Mouse (Mus musculus) MEL (cell line): Measurements from ENCODE around the gene Psme3. TPM values are rescaled to one million over a fixed set of nuclear protein-coding genes. Genes with fewer than 3 reads are reported as not detected.

Experiments used
- DNase-seq: peaks from one replicate; pipeline ENCODE4 v3.0.0; 2011; ENCODE audit warnings: low read depth, low spot score
- H3K27ac ChIP-seq: 2 replicates; pipeline ENCODE4 v1.5.1; 2012; ENCODE audit warnings: low read depth, mild to moderate bottlenecking, control low read depth, low read length, moderate library complexity; ENCODE audit not compliant: control insufficient read depth
- H3K27me3 ChIP-seq, 2 experiments: fragments of 150-350 bp in 1 of 2; sonication (generic) in 1 of 2; 2 replicates each; pipeline ENCODE4 v1.6.1; 2012; ENCODE audit warnings: low read length in 2 of 2, mild to moderate bottlenecking in 2 of 2, improper control_type of control experiment in 1 of 2, moderate library complexity in 1 of 2; ENCODE audit not compliant: insufficient read depth in 2 of 2, control insufficient read depth in 1 of 2
- H3K36me3 ChIP-seq, 2 experiments: 2 replicates each; pipeline ENCODE4 v1.6.1; 2012 to 2014; ENCODE audit warnings: low read length in 2 of 2, improper control_type of control experiment in 1 of 2, inconsistent platforms in 1 of 2, mild to moderate bottlenecking in 1 of 2; ENCODE audit not compliant: insufficient read depth in 2 of 2, control insufficient read depth in 1 of 2
- H3K4me1 ChIP-seq, 2 experiments: fragments of 150-350 bp in 1 of 2; sonication (generic) in 1 of 2; 2 replicates each; pipeline ENCODE4 v1.6.1; 2012; ENCODE audit warnings: low read length in 2 of 2, improper control_type of control experiment in 1 of 2, mild to moderate bottlenecking in 1 of 2; ENCODE audit not compliant: insufficient read depth in 2 of 2, control insufficient read depth in 1 of 2
- H3K4me3 ChIP-seq, 2 experiments: fragments of 150-350 bp in 1 of 2; sonication (generic) in 1 of 2; 2 replicates each; pipeline ENCODE4 v1.5.1; 2012; ENCODE audit warnings: low read depth in 2 of 2, low read length in 2 of 2, mild to moderate bottlenecking in 2 of 2, moderate library complexity in 2 of 2, control low read depth in 1 of 2, improper control_type of control experiment in 1 of 2; ENCODE audit not compliant: control insufficient read depth in 1 of 2, insufficient read depth in 1 of 2
- H3K79me2 ChIP-seq: 2 replicates; pipeline ENCODE4 v1.6.1; 2012; ENCODE audit warnings: mild to moderate bottlenecking, low read length, moderate library complexity; ENCODE audit not compliant: control insufficient read depth, poor library complexity, insufficient read depth
- H3K9ac ChIP-seq: 2 replicates; pipeline ENCODE4 v1.6.1; 2012; ENCODE audit warnings: low read depth, mild to moderate bottlenecking, control low read depth, low read length, moderate library complexity; ENCODE audit not compliant: control insufficient read depth, poor library complexity, severe bottlenecking
- H3K9me3 ChIP-seq: fragments of 150-350 bp; sonication (generic); replicated peaks from 2 replicates; pipeline ENCODE4 v1.6.1; 2012; ENCODE audit warnings: mild to moderate bottlenecking, low read length, improper control_type of control experiment, moderate library complexity; ENCODE audit not compliant: insufficient read depth
- BHLHE40 ChIP-seq: IDR thresholded peaks from 2 replicates; pipeline ENCODE4 v1.6.1; 2012; ENCODE audit warnings: low read depth, mild to moderate bottlenecking, inconsistent platforms, low read length, improper control_type of control experiment, borderline replicate concordance
- CTCF ChIP-seq, 3 experiments: IDR thresholded peaks in 2 of 3; conservative IDR thresholded peaks in 1 of 3; 2 replicates each; pipeline ENCODE4 v1.5.1; 2011 to 2012; ENCODE audit warnings: low read length in 3 of 3, low read depth in 2 of 3, mild to moderate bottlenecking in 2 of 3, improper control_type of control experiment in 1 of 3, inconsistent platforms in 1 of 3, mixed read lengths in 1 of 3, moderate library complexity in 1 of 3; ENCODE audit not compliant: control insufficient read depth in 1 of 3, insufficient read depth in 1 of 3, poor library complexity in 1 of 3, severe bottlenecking in 1 of 3
- E2F4 ChIP-seq: IDR thresholded peaks from 2 replicates; pipeline ENCODE4 v1.6.1; 2011; ENCODE audit warnings: low read depth, low read length, improper control_type of control experiment, borderline replicate concordance
- ELF1 ChIP-seq: IDR thresholded peaks from 2 replicates; pipeline ENCODE4 v1.6.1; 2014; ENCODE audit warnings: low read depth, mild to moderate bottlenecking, inconsistent platforms, low read length, improper control_type of control experiment, moderate library complexity
- JUND ChIP-seq: IDR thresholded peaks from 2 replicates; pipeline ENCODE4 v1.6.1; 2011; ENCODE audit warnings: low read depth, mild to moderate bottlenecking, improper control_type of control experiment, low read length
- KAT2A ChIP-seq: conservative IDR thresholded peaks from 2 replicates; pipeline ENCODE4 v1.6.1; 2012; ENCODE audit warnings: low read depth, low read length, improper control_type of control experiment, inconsistent platforms
- MAX ChIP-seq: IDR thresholded peaks from 2 replicates; pipeline ENCODE4 v1.6.1; 2011; ENCODE audit warnings: low read length, improper control_type of control experiment
- MAZ ChIP-seq: IDR thresholded peaks from 2 replicates; pipeline ENCODE4 v1.6.1; 2012; ENCODE audit warnings: low read depth, mild to moderate bottlenecking, inconsistent platforms, low read length, improper control_type of control experiment
- MEF2A ChIP-seq: IDR thresholded peaks from 2 replicates; pipeline ENCODE4 v1.6.1; 2014; ENCODE audit warnings: low read depth, mild to moderate bottlenecking, inconsistent platforms, low read length, improper control_type of control experiment; ENCODE audit not compliant: poor library complexity, insufficient replicate concordance, severe bottlenecking; ENCODE audit errors: extremely low read depth
- NRF1 ChIP-seq: IDR thresholded peaks from 2 replicates; pipeline ENCODE4 v1.6.1; 2014; ENCODE audit warnings: low read depth, mild to moderate bottlenecking, inconsistent platforms, low read length, improper control_type of control experiment, moderate library complexity; ENCODE audit not compliant: poor library complexity, insufficient read depth, severe bottlenecking
- RAD21 ChIP-seq: IDR thresholded peaks from 2 replicates; pipeline ENCODE4 v1.6.1; 2011; ENCODE audit warnings: mild to moderate bottlenecking, low read depth, low read length, improper control_type of control experiment
- RCOR1 ChIP-seq: IDR thresholded peaks from 2 replicates; pipeline ENCODE4 v1.6.1; 2012; ENCODE audit warnings: low read depth, mild to moderate bottlenecking, inconsistent platforms, low read length, improper control_type of control experiment
- SIN3A ChIP-seq: IDR thresholded peaks from 2 replicates; pipeline ENCODE4 v1.6.1; 2012; ENCODE audit warnings: low read length, improper control_type of control experiment, inconsistent platforms
- SMC3 ChIP-seq: IDR thresholded peaks from 2 replicates; pipeline ENCODE4 v1.6.1; 2011; ENCODE audit warnings: low read depth, low read length, improper control_type of control experiment
- TAL1 ChIP-seq: IDR thresholded peaks from 2 replicates; pipeline ENCODE4 v1.6.1; 2012; ENCODE audit warnings: mild to moderate bottlenecking, inconsistent platforms, low read length, moderate library complexity, mixed read lengths
- USF1 ChIP-seq: IDR thresholded peaks from 2 replicates; pipeline ENCODE4 v1.6.1; 2014; ENCODE audit warnings: low read depth, mild to moderate bottlenecking, inconsistent platforms, low read length, improper control_type of control experiment, moderate library complexity
- USF2 ChIP-seq, 2 experiments: IDR thresholded peaks; 2 replicates each; pipeline ENCODE4 v1.6.1; 2011 to 2012; ENCODE audit warnings: improper control_type of control experiment in 2 of 2, low read length in 2 of 2, borderline replicate concordance in 1 of 2, inconsistent platforms in 1 of 2, low read depth in 1 of 2, mild to moderate bottlenecking in 1 of 2; ENCODE audit not compliant: insufficient read depth in 1 of 2
- polyA plus RNA-seq, 2 experiments: library from polyadenylated mRNA; stranded (reverse) in 1 of 2; unstranded in 1 of 2; fragments of >175 nt in 1 of 2; fragments of >200 nt in 1 of 2; gene quantifications; 2 replicates each; pipeline versions ENCODE4 v1.2.1 to v1.2.4; 2012; ENCODE audit warnings: low replicate concordance in 2 of 2, low read depth in 1 of 2; ENCODE audit not compliant: insufficient read length in 2 of 2, insufficient read depth in 1 of 2, missing spikeins in 1 of 2
- total RNA-seq: library from RNA; depleted of rRNA; stranded (reverse); fragments of 300-350 nt; gene quantifications from 2 replicates; pipeline ENCODE4 v1.2.3, GENCODE M21; 2012

Gene Psme3
- total and polyA plus RNA-seq, 3 experiments = 139 to 446 (median 369) TPM

DNA sequence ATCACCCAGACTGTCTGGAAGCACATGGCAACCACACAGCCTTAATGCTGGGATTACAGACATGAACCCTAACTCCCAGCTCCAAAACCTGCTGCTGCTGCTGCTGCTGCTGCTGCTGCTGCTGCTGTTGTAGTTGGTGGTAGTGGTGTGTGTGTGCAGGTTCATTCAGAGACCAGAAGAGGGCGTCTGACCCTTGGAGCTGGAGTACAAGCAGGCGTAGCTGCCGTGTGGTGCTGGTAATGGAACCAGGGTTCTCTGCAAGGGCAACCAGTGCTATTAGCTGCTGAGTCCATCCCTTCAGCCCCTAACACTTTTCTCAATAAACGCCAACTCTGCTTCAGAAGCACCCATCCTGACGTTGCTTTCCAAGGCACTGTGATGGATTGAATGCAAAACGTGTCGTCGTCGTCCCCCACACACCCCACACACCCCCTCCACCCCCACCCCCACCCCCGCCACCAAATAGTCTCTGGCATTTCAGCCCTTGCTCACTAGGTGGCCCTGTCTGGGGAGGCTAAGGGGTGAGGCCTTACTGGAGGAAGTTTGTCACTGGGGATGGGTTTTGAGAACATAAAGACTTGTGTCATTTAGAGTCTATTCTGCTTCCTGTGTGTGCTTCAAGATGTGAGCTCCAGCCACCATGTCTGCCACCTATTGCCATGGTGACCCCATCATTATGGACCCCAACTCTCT, 31.2 kb downstream of the Psme3 start:
- H3K9me3 ChIP-seq = no peaks in the 10 kb centered on the region
- no peaks in the 10 kb centered on the region for H3K36me3 ChIP-seq
- TF ChIP-seq RAD21 (peak; percentile 10), MAX (no peak), CTCF (IDR thresholded peaks at IDR 0.05 in 2 of 3, conservative IDR thresholded peaks at IDR 0.05 in 1 of 3; ENCODE audit: control insufficient read depth in 1 of 3, insufficient read depth in 1 of 3, low read depth in 2 of 3, low read length in 3 of 3, poor library complexity in 1 of 3, severe bottlenecking in 1 of 3) (peak; percentile 15 to 42 (median 36); a peak in 5 of 6 replicates), SMC3 (peak; percentile 46)
- no peak overlapping the region for H3K27ac ChIP-seq
- no peak overlapping the region for H3K4me3 ChIP-seq
- peaks cover 0 to 2% of the 10 kb centered on the region in 2 experiments; a peak in 1 of 4 replicates for H3K27me3 ChIP-seq
- H3K9ac ChIP-seq = no peak overlapping the region
- DNase-seq = peak; percentile 54
- H3K79me2 ChIP-seq = no peaks in the 10 kb centered on the region
- no peaks in the 10 kb centered on the region for H3K4me1 ChIP-seq

DNA sequence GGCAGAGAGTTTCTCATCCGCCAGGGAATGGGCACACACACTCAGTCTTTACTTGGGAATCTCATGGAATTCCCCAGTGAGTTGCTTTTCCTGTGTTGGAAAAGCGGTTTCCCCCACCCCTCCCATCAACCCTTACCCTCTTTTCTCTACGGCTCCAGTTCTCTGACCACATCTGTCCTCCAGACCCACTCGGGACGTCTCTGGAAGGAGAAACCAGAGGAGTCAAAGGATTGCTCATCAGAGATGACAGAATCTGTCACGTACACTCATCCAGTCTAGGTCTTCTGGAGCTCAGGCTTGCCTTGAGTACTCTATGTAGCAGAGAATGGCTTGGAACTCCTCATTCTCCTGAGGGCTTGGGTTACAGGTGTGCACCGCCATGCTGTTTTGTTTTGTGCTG, 32.8 kb downstream of the Psme3 start:
- no peak for DNase-seq
- no peak overlapping the region for H3K9ac ChIP-seq
- TF ChIP-seq TAL1 = no peak
- TF ChIP-seq KAT2A = no peak
- TF ChIP-seq MEF2A = no peak
- TF ChIP-seq ELF1 = no peak
- TF ChIP-seq SMC3 = no peak
- TF ChIP-seq SIN3A = no peak
- no peak for TF ChIP-seq RCOR1
- no peak for TF ChIP-seq E2F4
- no peak for TF ChIP-seq BHLHE40
- no peak for TF ChIP-seq NRF1
- no peak for TF ChIP-seq MAZ
- no peaks in the 10 kb centered on the region for H3K79me2 ChIP-seq
- no peak overlapping the region for H3K4me3 ChIP-seq
- H3K36me3 ChIP-seq = no peaks in the 10 kb centered on the region
- peaks cover 0 to 2% of the 10 kb centered on the region in 2 experiments; a peak in 1 of 4 replicates for H3K27me3 ChIP-seq
- H3K27ac ChIP-seq = no peak overlapping the region
- H3K4me1 ChIP-seq = no peaks in the 10 kb centered on the region
- no peaks in the 10 kb centered on the region for H3K9me3 ChIP-seq

DNA sequence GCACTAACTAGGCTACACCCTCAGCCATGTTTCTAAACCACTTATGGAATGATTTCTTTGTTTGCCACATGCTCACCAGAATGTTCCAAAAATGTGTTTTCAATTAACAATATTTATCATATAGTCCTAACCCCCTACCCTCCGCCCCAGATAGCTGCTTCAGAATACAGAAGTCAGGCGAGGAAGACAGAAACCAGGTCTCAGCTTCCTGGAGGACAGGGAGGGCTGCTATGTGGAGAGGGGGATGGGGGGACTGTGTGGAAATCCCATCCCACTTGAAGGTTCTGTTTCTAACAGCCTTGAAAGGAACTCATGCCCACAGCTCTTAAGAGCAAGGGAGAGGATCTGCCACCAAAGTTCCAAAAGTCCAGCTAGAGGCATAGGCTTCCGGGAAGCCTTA, 33.2 kb downstream of the Psme3 start:
- no peak for DNase-seq
- Histone ChIP-seq H3K4me1 (no peaks in the 10 kb centered on the region), H3K27me3 (peaks cover 0 to 2% of the 10 kb centered on the region in 2 experiments; a peak in 2 of 4 replicates), H3K4me3 (no peak overlapping the region), H3K79me2 (no peaks in the 10 kb centered on the region), H3K9ac (no peak overlapping the region), H3K9me3 (no peaks in the 10 kb centered on the region), H3K27ac (no peak overlapping the region), H3K36me3 (no peaks in the 10 kb centered on the region)
- TF ChIP-seq USF2 (IDR thresholded peaks at IDR 0.05; ENCODE audit: borderline replicate concordance in 1 of 2, insufficient read depth in 1 of 2, low read depth in 1 of 2, low read length in 2 of 2) = no peak
- TF ChIP-seq USF1 = no peak
- TF ChIP-seq BHLHE40 = no peak
- TF ChIP-seq JUND = no peak
